Mouse (Mus musculus): ENCODE data around the gene Nxpe4. TPM values are rescaled to one million over a fixed set of nuclear protein-coding genes. Genes with fewer than 3 reads are reported as not detected.
A peak's percentile ranks its signal among the peaks of the same experiment; 100 is the strongest.

The Nxpe4 gene
- 0.55 and 0.87 TPM in 2 replicates for total RNA-seq (2014; rRNA removed)
- 0.01 and 0.07 TPM in 2 replicates for polyA plus RNA-seq (2012; rRNA removed)

- Histone ChIP-seq H3K27me3 (ENCODE audit: control insufficient read depth, insufficient read depth, low read length) (no peaks in the 10 kb centered on the region), H3K27ac (replicated peaks; ENCODE audit: insufficient read depth, low read depth, low read length) (no peak within 1 kb of the TSS), H3K9ac (ENCODE audit: low read depth, low read length) (no peak within 1 kb of the TSS), H3K4me1 (ENCODE audit: control insufficient read depth, insufficient read depth, low read length) (no peaks in the 10 kb centered on the region), H3K79me2 (ENCODE audit: control insufficient read depth, insufficient read depth, low read length) (no peaks in the 10 kb centered on the region), H3K36me3 (ENCODE audit: control insufficient read depth, insufficient read depth, low read length) (no peaks in the 10 kb centered on the region), H3K4me3 (ENCODE audit: insufficient read depth, low read depth, low read length) (peak within 1 kb of the TSS; percentile 27; the same call in 1 of the 2 replicates)
- WGBS: 33% methylated on average over 12 of the region's 12 CpGs
- peak; percentile 8 for DNase-seq (ENCODE audit: extremely low read depth, low read depth, low spot score)
- TF ChIP-seq POLR2A (IDR thresholded peaks at IDR 0.05; ENCODE audit: extremely low read depth, insufficient read depth, low read length): no peak
- TF ChIP-seq CTCF (IDR thresholded peaks at IDR 0.05; ENCODE audit: low read depth, low read length): no peak
These were observed at the start of gene Nxpe4 for GRCm38 (mm10) chr9:48161505-48162192. TSS of gene Nxpe4 (plus strand) at chr9:48162023.

DNA sequence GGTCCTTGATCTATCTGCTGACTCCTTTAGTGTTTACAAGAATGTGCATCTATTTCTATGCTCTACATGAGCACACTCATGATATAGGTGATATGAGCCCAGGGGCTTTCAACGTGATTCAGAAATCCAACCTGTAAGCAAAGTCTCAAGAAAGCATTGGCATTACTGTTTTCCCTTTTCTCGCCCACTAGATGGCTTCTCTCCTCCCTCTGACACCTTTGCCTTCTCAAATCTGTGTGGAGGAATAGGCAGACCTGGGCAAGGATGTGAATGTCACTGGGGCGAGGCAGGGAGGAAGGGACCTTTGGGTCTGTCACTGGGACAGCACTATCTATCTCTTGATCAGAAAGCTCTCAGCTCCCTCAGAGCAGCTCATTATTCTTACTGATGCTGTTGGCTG is 35.0 kb upstream of the Nxpe4 start:
- no peaks in the 10 kb centered on the region for H3K79me2 ChIP-seq (ENCODE audit: control insufficient read depth, insufficient read depth, low read length)
- TF ChIP-seq POLR2A (IDR thresholded peaks at IDR 0.05; ENCODE audit: extremely low read depth, insufficient read depth, low read length) (no peak), CTCF (IDR thresholded peaks at IDR 0.05; ENCODE audit: low read depth, low read length) (no peak)
- WGBS: 25% methylated on average over 3 of the region's 3 CpGs
- no peak overlapping the region for H3K27ac ChIP-seq (replicated peaks; ENCODE audit: insufficient read depth, low read depth, low read length)
- DNase-seq (ENCODE audit: extremely low read depth, low read depth, low spot score): no peak
- no peaks in the 10 kb centered on the region for H3K36me3 ChIP-seq (ENCODE audit: control insufficient read depth, insufficient read depth, low read length)
- H3K4me1 ChIP-seq (ENCODE audit: control insufficient read depth, insufficient read depth, low read length): no peaks in the 10 kb centered on the region
- H3K27me3 ChIP-seq (ENCODE audit: control insufficient read depth, insufficient read depth, low read length): no peaks in the 10 kb centered on the region
- H3K9ac ChIP-seq (ENCODE audit: low read depth, low read length): no peak overlapping the region
- no peak overlapping the region for H3K4me3 ChIP-seq (ENCODE audit: insufficient read depth, low read depth, low read length)

- no peaks in the 10 kb centered on the region for H3K27me3 ChIP-seq (ENCODE audit: control insufficient read depth, insufficient read depth, low read length)
- TF ChIP-seq POLR2A (IDR thresholded peaks at IDR 0.05; ENCODE audit: extremely low read depth, insufficient read depth, low read length) (no peak), CTCF (IDR thresholded peaks at IDR 0.05; ENCODE audit: low read depth, low read length) (no peak)
- WGBS: 18% methylated on average over 3 of the region's 3 CpGs
- H3K4me3 ChIP-seq (ENCODE audit: insufficient read depth, low read depth, low read length): no peak overlapping the region
- H3K27ac ChIP-seq (replicated peaks; ENCODE audit: insufficient read depth, low read depth, low read length): no peak overlapping the region
- H3K9ac ChIP-seq (ENCODE audit: low read depth, low read length): no peak overlapping the region
- no peaks in the 10 kb centered on the region for H3K4me1 ChIP-seq (ENCODE audit: control insufficient read depth, insufficient read depth, low read length)
- no peaks in the 10 kb centered on the region for H3K79me2 ChIP-seq (ENCODE audit: control insufficient read depth, insufficient read depth, low read length)
- DNase-seq (ENCODE audit: extremely low read depth, low read depth, low spot score): peak; percentile 1
- H3K36me3 ChIP-seq (ENCODE audit: control insufficient read depth, insufficient read depth, low read length): no peaks in the 10 kb centered on the region
These were observed 24.3 kb upstream of the Nxpe4 start for GRCm38 (mm10) chr9:48137507-48137906.

DNA sequence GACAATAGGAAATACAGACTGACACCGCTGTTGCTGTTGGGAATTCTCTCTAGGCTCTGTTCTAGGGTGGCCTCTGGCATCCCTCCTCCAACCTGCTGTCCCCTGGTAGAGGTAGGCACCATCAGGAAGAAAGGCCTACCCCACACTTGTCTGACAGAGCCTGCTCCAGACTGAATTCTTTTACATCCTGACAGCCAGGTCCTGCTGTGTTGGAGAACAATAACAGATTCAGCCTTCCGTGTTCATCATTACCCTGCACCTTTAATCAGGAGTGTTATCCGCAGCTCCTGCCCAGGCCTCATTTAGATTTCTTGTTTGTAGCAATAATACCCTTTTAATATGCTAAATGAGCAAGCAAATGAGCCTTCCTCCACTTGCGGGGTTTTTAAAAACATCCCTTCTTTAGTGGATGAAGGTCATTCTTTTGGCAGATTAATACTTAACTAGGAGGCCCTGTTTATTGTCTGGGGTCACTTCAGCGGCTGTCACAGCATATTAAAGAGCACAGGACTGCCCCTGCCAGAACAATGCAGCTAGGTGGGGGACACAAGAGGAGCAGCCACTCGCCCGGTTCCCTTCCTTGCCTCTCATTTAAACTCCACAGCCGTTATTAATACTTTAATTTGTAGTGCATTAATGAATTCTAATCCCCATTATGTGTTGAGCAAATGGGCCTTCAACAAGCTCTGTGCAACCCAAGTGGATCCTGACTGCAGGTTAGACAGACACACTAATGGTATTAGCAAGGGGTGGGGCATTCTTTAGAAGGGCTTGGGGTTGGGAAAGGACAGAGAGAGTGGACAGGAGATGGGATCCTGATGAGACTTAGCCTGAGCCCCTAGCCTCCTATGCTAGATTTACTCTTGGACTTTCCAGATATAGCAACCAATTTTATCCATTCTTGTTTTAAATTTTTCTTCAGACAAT is 21.1 kb upstream of the Nxpe4 start:
- TF ChIP-seq CTCF (IDR thresholded peaks at IDR 0.05; ENCODE audit: low read depth, low read length): no peak
- TF ChIP-seq POLR2A (IDR thresholded peaks at IDR 0.05; ENCODE audit: extremely low read depth, insufficient read depth, low read length): no peak
- 42% methylated on average over 8 of the region's 8 CpGs for WGBS

GRCm38 (mm10) chr9:48142646-48143045 is 19.2 kb upstream of the Nxpe4 start:
- no peaks in the 10 kb centered on the region for H3K4me1 ChIP-seq (ENCODE audit: control insufficient read depth, insufficient read depth, low read length)
- H3K9ac ChIP-seq (ENCODE audit: low read depth, low read length): no peak overlapping the region
- H3K27ac ChIP-seq (replicated peaks; ENCODE audit: insufficient read depth, low read depth, low read length): no peak overlapping the region
- WGBS: 84% methylated on average over 6 of the region's 6 CpGs
- no peak overlapping the region for H3K4me3 ChIP-seq (ENCODE audit: insufficient read depth, low read depth, low read length)
- H3K36me3 ChIP-seq (ENCODE audit: control insufficient read depth, insufficient read depth, low read length): no peaks in the 10 kb centered on the region
- no peak for DNase-seq (ENCODE audit: extremely low read depth, low read depth, low spot score)
- no peak for TF ChIP-seq POLR2A (IDR thresholded peaks at IDR 0.05; ENCODE audit: extremely low read depth, insufficient read depth, low read length)
- no peak for TF ChIP-seq CTCF (IDR thresholded peaks at IDR 0.05; ENCODE audit: low read depth, low read length)
- no peaks in the 10 kb centered on the region for H3K79me2 ChIP-seq (ENCODE audit: control insufficient read depth, insufficient read depth, low read length)
- H3K27me3 ChIP-seq (ENCODE audit: control insufficient read depth, insufficient read depth, low read length): 0 out of 2 replicates have a peak, but pooled peaks cover 2% of the 10 kb centered on the region

More for the DNA sequence above, 21.1 kb upstream of the Nxpe4 start:
- no peaks in the 10 kb centered on the region for H3K36me3 ChIP-seq (ENCODE audit: control insufficient read depth, insufficient read depth, low read length)
- H3K27ac ChIP-seq (replicated peaks; ENCODE audit: insufficient read depth, low read depth, low read length): no peak overlapping the region
- no peaks in the 10 kb centered on the region for H3K27me3 ChIP-seq (ENCODE audit: control insufficient read depth, insufficient read depth, low read length)
- H3K4me1 ChIP-seq (ENCODE audit: control insufficient read depth, insufficient read depth, low read length): no peaks in the 10 kb centered on the region
- H3K9ac ChIP-seq (ENCODE audit: low read depth, low read length): no peak overlapping the region
- no peak for DNase-seq (ENCODE audit: extremely low read depth, low read depth, low spot score)
- H3K79me2 ChIP-seq (ENCODE audit: control insufficient read depth, insufficient read depth, low read length): no peaks in the 10 kb centered on the region
- no peak overlapping the region for H3K4me3 ChIP-seq (ENCODE audit: insufficient read depth, low read depth, low read length)

Data from liver, adult 2 months (tissue).